Mouse (Mus musculus) testis, adult 2 months (tissue): ENCODE data around the gene Rbmxl2.

Experiments
- CTCF ChIP-seq: fragments of 200-500 bp; IDR thresholded peaks from 2 replicates; pipeline ENCODE4 v1.5.1; 2012; ENCODE audit warnings: low read depth, mild to moderate bottlenecking, inconsistent platforms, low read length, moderate library complexity; ENCODE audit not compliant: control insufficient read depth, insufficient read depth, insufficient replicate concordance
- POLR2A ChIP-seq: fragments of 200-500 bp; IDR thresholded peaks from 2 replicates; pipeline ENCODE4 v1.6.1; 2012; ENCODE audit warnings: low read depth, mild to moderate bottlenecking, inconsistent platforms, low read length, moderate library complexity; ENCODE audit not compliant: control insufficient read depth

DNA sequence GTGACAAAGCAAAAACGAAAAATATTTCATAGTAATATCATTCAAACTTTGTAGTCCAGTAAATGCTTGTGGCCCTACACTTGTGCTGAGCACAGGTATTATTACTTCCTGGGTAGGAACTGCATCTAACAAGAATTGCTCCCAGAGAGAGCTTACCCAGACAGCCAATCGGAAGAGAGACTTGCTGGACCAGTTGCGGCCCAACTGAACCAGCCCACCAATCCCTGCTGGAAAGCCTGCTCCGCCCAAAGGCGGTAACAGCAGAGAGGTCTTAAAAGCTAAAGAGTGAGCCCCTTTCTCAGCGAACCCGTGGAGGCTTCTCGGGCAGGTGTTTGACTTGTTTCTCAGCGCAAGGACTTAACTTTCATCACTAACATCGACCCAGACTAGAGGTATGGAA is 42.6 kb upstream of the Rbmxl2 start, which contains the start of gene Nlrp14:
- TF ChIP-seq CTCF = no peak
- TF ChIP-seq POLR2A = no peak
